Mouse (Mus musculus) heart, adult 2 months (tissue): ENCODE data around the gene Tmtc1.

Experiments used
- CTCF ChIP-seq: fragments of 200-600 bp; IDR thresholded peaks from 2 replicates; pipeline ENCODE4 v1.8.1; 2022; ENCODE audit warnings: antibody characterized with exemption, mild to moderate bottlenecking, moderate library complexity
- EP300 ChIP-seq: fragments of 200-500 bp; IDR thresholded peaks from 2 replicates; pipeline ENCODE4 v1.6.1; 2011; ENCODE audit warnings: low read depth, low read length, control low read depth; ENCODE audit not compliant: insufficient read depth
- POLR2A ChIP-seq: fragments of 200-500 bp; IDR thresholded peaks from 2 replicates; pipeline ENCODE4 v1.6.1; 2011; ENCODE audit warnings: mild to moderate bottlenecking, low read depth, low read length, control low read depth; ENCODE audit not compliant: insufficient read depth

- TF ChIP-seq CTCF (no peak), POLR2A (no peak), EP300 (no peak)
Observed at GRCm38 (mm10) chr6:148406792-148407490, 37.2 kb downstream of the Tmtc1 start.
